Mouse (Mus musculus): ENCODE results near the gene Dnajb4. TPM values are rescaled to one million over a fixed set of nuclear protein-coding genes. Genes with fewer than 3 reads are reported as not detected.
"Not testable (repeated sequence)": the region's sequence is repeated elsewhere in the genome, so short reads cannot be mapped to it uniquely, and the experiment has no call there.

The Dnajb4 gene
- 53.0 and 56.3 TPM in 2 replicates for polyA plus RNA-seq (2016; fragmentation: Nextera tagmentation; extraction: Ambion mirVana)

DNA sequence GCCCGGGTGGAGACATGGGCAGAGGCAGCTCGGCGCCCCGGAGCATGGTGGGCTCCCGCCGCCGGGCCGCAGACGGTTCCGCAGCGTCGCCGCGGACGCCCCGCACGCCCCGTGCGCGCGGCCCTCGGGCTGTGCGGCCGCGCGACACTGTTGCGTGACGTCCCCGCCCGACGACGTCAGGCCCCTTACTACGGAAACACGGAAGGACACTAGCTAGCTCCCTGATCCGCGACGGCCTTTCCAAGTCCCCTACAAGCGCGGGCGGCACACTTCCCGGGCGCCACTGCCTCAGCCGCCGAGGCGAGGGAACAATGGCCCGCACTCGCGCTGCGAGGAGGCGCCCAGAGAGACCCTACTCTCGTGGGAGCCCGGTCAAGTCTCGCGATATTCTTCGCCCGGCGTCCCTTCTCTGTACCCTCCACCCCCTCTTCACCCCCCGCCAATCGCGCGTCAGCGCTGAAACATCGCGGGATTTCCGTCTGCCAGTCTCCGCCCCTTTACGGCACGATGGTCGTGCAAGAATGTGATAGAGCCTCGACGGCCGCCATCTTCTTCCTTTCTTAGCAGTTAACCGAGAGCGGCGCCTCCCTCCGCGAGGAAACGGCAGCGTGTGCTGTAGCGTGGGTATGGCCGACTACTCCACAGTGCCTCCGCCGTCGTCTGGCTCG is at the start of gene Dnajb4, which contains the start of gene Fubp1:
TSS of gene Dnajb4 (minus strand) at position 336 of the 668 bp plus-strand sequence.
TSS of gene Fubp1 (plus strand) at position 456 of the 668 bp plus-strand sequence.
- Histone ChIP-seq H3K9me3 (replicated peaks) (no peaks in the 10 kb centered on the region), H3K4me3 (peak within 1 kb of the TSS; percentile 97), H3K27ac (ENCODE audit: poor library complexity, severe bottlenecking) (peak within 1 kb of the TSS; percentile 100), H3K27me3 (replicated peaks) (no peaks in the 10 kb centered on the region), H3K4me2 (peak within 1 kb of the TSS; percentile 83), H3K4me1 (replicated peaks) (peaks cover 20% of the 10 kb centered on the region), H3K36me3 (peaks cover 3% of the 10 kb centered on the region; the same call in 1 of the 2 replicates), H3K9ac (peak within 1 kb of the TSS; percentile 100)
- ATAC-seq (ENCODE audit: insufficient number of reproducible peaks, low FRiP score) = peak; percentile 96
- under 1% methylated on average over 85 of the region's 85 CpGs for WGBS

DNA sequence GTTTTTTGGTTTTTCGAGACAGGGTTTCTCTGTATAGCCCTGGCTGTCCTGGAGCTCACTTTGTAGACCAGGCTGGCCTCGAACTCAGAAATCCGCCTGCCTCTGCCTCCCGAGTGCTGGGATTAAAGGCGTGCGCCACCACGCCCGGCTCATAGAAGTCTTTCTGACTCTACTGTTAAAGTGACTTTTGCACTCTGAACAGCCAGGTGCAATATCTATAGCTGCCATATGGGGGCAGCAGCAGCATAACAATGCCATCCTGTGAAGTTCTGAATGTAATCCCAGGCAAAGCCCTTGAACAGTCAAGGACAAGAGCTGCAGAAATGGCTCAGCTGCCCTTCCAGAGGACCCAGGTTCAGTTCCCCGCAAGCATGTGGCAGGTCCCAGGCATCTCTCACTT is 49.3 kb upstream of the Dnajb4 start:
- H3K9me3 ChIP-seq (replicated peaks); H3K27me3 ChIP-seq (replicated peaks); H3K36me3 ChIP-seq: not testable (repeated sequence)
- Histone ChIP-seq H3K4me3 (0 out of 2 replicates have a peak overlapping the region, but pooled peaks have one; percentile 13), H3K4me1 (replicated peaks) (peaks cover 47% of the 10 kb centered on the region), H3K4me2 (peak overlapping the region; percentile 5), H3K9ac (peak overlapping the region; percentile 19; the same call in 1 of the 2 replicates), H3K27ac (ENCODE audit: poor library complexity, severe bottlenecking) (peak overlapping the region; percentile 82)
- ATAC-seq (ENCODE audit: insufficient number of reproducible peaks, low FRiP score) = 0 out of 2 replicates have a peak, but pooled peaks have one; percentile 50
- 26% methylated on average over 8 of the region's 9 CpGs for WGBS

DNA sequence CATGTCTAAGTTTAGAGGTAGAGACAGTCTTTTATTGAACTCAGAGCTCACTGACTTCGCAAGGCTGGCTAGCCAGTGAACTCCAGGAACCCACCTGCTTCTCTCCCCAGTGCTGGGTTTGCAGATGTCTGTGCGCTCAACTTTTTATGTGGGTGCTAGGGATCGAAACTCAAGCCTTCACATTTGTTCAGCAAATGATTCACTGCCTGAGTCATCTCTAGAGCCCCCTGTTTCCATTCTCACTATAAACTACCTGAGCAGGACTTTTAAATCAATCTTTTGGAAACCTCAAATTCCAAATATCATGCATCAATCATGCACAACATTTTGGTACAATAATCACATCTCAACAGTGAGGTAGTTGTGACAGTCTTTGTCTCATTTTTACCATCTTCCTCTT is 47.4 kb upstream of the Dnajb4 start:
- Histone ChIP-seq H3K9ac (0 out of 2 replicates have a peak overlapping the region, but pooled peaks have one; percentile 23), H3K4me2 (0 out of 2 replicates have a peak overlapping the region, but pooled peaks have one; percentile 2), H3K4me3 (no peak overlapping the region), H3K4me1 (replicated peaks) (peaks cover 39% of the 10 kb centered on the region), H3K27me3 (replicated peaks) (no peaks in the 10 kb centered on the region), H3K36me3 (peaks cover 22% of the 10 kb centered on the region), H3K27ac (ENCODE audit: poor library complexity, severe bottlenecking) (peak overlapping the region; percentile 34; the same call in 1 of the 2 replicates), H3K9me3 (replicated peaks) (no peaks in the 10 kb centered on the region)
- no peak for ATAC-seq (ENCODE audit: insufficient number of reproducible peaks, low FRiP score)
- 82% methylated on average over 3 of the region's 3 CpGs for WGBS

DNA sequence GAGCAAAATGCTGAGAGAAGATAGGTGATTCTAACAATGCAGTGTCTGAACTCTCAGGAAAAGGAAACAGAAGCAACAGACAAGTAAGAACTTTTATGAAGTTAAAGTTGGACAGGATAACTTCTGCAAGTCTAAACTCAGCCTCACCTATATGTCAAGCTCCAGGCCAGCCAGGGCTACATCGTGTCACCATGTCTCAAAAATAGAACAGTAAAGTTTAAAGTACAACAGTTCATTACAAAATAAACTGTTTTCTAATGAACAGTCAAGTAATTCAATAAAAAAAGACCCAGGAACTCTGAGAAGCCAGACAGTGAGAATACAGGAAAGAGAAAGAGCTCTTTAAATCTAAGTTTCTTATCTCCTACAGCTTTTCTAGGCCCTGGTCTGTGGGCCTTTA is 40.4 kb upstream of the Dnajb4 start:
- H3K27ac ChIP-seq (ENCODE audit: poor library complexity, severe bottlenecking) = no peak overlapping the region
- WGBS = 80% methylated on average over 1 of the region's 1 CpGs
- H3K9me3 ChIP-seq (replicated peaks) = no peaks in the 10 kb centered on the region
- H3K4me3 ChIP-seq = no peak overlapping the region
- ATAC-seq (ENCODE audit: insufficient number of reproducible peaks, low FRiP score) = no peak
- no peak overlapping the region for H3K9ac ChIP-seq
- no peaks in the 10 kb centered on the region for H3K27me3 ChIP-seq (replicated peaks)
- no peaks in the 10 kb centered on the region; the same call in 1 of the 2 replicates for H3K4me1 ChIP-seq (replicated peaks)
- H3K4me2 ChIP-seq = no peak overlapping the region
- H3K36me3 ChIP-seq = peaks cover 57% of the 10 kb centered on the region

DNA sequence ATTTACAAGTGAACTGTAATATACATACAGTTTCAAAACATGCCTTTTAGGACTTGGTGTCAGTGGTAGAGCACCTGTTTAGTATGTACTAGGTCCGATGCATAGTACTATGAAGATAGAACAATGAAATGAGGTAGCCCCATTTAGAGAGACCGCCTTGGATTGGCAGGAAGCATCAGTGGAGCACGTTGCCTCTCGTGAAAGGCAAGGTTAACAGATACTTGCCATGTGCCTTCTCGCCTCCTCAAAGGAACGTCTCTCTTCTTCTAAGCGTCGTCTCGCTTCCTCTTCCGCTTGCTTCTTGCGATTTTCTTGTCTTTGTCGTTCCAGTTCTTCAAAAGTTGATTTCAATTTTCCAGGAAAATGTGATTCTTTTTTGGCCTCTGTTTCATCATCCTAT is 37.6 kb upstream of the Dnajb4 start:
- H3K36me3 ChIP-seq = peaks cover 49% of the 10 kb centered on the region
- no peak overlapping the region for H3K9ac ChIP-seq
- H3K27ac ChIP-seq (ENCODE audit: poor library complexity, severe bottlenecking) = no peak overlapping the region
- no peak for ATAC-seq (ENCODE audit: insufficient number of reproducible peaks, low FRiP score)
- no peaks in the 10 kb centered on the region for H3K9me3 ChIP-seq (replicated peaks)
- no peaks in the 10 kb centered on the region for H3K27me3 ChIP-seq (replicated peaks)
- H3K4me3 ChIP-seq = no peak overlapping the region
- no peaks in the 10 kb centered on the region for H3K4me1 ChIP-seq (replicated peaks)
- 81% methylated on average over 12 of the region's 12 CpGs for WGBS
- no peak overlapping the region for H3K4me2 ChIP-seq

DNA sequence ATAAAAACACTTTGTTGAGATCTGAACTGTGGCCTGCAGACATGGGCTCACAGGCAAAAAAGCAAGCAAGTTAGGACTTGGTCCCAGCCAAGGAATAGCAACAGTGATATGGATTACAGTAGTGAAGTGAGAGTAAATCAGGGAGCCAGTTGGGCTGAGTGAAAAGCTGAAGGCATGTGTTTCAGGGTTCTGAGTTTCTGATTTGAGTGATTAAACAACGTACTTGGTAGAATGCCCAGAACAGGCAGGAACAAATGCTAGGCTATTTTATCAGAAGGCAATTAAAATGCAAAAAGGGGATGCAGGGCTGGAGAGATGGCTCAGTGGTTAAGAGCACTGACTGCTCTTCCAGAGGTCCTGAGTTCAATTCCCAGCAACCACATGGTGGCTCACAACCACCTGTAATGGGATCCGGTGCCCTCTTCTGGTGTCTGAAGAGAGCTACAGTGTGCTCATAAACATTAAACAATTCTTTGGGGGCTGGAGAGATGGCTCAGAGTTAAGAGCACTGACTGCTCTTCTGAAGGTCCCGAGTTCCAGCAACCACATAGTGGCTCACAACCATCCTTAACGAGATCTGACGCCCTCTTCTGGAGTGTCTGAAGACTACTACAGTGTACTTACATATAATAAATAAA is 35.3 kb upstream of the Dnajb4 start:
- no peak overlapping the region for H3K4me3 ChIP-seq
- H3K4me1 ChIP-seq (replicated peaks) = no peaks in the 10 kb centered on the region
- no peak overlapping the region for H3K9ac ChIP-seq
- H3K27ac ChIP-seq (ENCODE audit: poor library complexity, severe bottlenecking) = no peak overlapping the region
- H3K4me2 ChIP-seq = no peak overlapping the region
- WGBS = 70% methylated on average over 5 of the region's 5 CpGs
- no peaks in the 10 kb centered on the region for H3K9me3 ChIP-seq (replicated peaks)
- peaks cover 58% of the 10 kb centered on the region for H3K36me3 ChIP-seq
- ATAC-seq (ENCODE audit: insufficient number of reproducible peaks, low FRiP score) = no peak
- H3K27me3 ChIP-seq (replicated peaks) = no peaks in the 10 kb centered on the region

DNA sequence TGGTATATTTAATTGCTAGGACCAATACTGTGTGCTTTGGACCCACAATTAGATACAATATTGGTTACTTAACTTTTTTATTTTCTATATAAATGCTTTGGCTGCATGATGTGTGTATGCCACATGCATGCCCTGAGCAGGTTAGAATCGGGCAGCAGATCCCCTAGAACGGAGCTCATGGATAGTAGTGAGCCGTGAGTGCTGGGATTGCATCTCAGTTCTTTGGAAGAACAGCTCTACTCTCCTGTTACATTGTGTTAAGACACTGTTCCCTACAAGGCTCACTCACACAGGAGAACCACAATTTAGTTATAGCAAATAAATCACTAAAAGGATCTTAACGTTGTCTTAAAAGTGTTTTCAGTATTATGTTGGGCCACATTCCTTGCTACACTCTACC is 33.2 kb upstream of the Dnajb4 start:
- no peak overlapping the region for H3K27ac ChIP-seq (ENCODE audit: poor library complexity, severe bottlenecking)
- H3K4me3 ChIP-seq = no peak overlapping the region
- no peak overlapping the region for H3K9ac ChIP-seq
- ATAC-seq (ENCODE audit: insufficient number of reproducible peaks, low FRiP score) = no peak
- H3K36me3 ChIP-seq = peaks cover 59% of the 10 kb centered on the region
- no peaks in the 10 kb centered on the region for H3K27me3 ChIP-seq (replicated peaks)
- no peaks in the 10 kb centered on the region for H3K4me1 ChIP-seq (replicated peaks)
- H3K9me3 ChIP-seq (replicated peaks) = no peaks in the 10 kb centered on the region
- no peak overlapping the region for H3K4me2 ChIP-seq
- 78% methylated on average over 4 of the region's 4 CpGs for WGBS

DNA sequence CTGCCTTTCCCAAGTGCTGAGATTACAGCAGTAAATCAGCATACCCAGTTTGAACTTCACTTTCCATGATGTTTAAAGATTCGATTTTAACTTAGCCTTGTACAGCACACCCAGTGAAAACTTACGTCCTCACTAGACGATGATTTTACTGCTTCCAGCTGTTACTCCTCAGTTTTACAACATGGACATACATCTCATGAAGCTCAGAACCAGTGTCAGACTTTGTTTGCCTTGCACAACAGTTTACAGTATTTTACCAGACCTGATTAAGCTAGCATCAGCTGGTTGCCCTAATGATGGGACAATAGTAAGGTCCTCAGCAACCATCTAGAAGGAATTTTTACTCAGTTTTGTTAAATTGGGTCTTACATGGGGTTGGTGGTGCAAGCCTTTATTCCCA is 31.0 kb upstream of the Dnajb4 start:
- H3K36me3 ChIP-seq = peaks cover 53% of the 10 kb centered on the region
- WGBS = 83% methylated on average over 3 of the region's 3 CpGs

DNA sequence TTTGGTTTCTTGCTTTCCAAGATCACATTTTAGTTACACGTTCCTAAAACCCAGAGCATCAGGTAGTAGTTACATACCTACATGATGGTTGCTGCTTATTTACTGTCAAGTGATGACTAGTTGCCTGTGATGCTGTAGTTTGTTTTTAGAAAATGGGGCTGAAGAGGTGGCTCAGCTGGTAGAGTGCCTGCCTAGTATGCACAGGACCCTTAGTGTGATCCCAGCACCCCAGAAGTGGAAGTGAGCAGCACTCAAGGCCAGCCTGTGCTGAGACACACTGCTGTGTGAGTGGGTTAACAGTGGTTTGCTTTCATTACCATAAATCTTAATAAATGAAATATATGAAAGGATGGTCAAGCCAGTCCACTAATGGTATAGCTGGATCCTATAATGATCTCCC is 29.5 kb upstream of the Dnajb4 start:
- no peak overlapping the region for H3K27ac ChIP-seq (ENCODE audit: poor library complexity, severe bottlenecking)
- no peak overlapping the region for H3K9ac ChIP-seq
- H3K4me1 ChIP-seq (replicated peaks) = no peaks in the 10 kb centered on the region
- H3K36me3 ChIP-seq = peaks cover 49% of the 10 kb centered on the region
- no peaks in the 10 kb centered on the region for H3K27me3 ChIP-seq (replicated peaks)
- no peaks in the 10 kb centered on the region for H3K9me3 ChIP-seq (replicated peaks)
- 81% methylated on average over 1 of the region's 1 CpGs for WGBS
- no peak overlapping the region for H3K4me3 ChIP-seq
- ATAC-seq (ENCODE audit: insufficient number of reproducible peaks, low FRiP score) = no peak
- no peak overlapping the region for H3K4me2 ChIP-seq

More for the DNA sequence above, 31.0 kb upstream of the Dnajb4 start:
- Histone ChIP-seq H3K4me1 (replicated peaks) (no peaks in the 10 kb centered on the region), H3K9me3 (replicated peaks) (no peaks in the 10 kb centered on the region), H3K27me3 (replicated peaks) (no peaks in the 10 kb centered on the region), H3K4me2 (no peak overlapping the region), H3K27ac (ENCODE audit: poor library complexity, severe bottlenecking) (no peak overlapping the region), H3K4me3 (no peak overlapping the region), H3K9ac (no peak overlapping the region)
- no peak for ATAC-seq (ENCODE audit: insufficient number of reproducible peaks, low FRiP score)

DNA sequence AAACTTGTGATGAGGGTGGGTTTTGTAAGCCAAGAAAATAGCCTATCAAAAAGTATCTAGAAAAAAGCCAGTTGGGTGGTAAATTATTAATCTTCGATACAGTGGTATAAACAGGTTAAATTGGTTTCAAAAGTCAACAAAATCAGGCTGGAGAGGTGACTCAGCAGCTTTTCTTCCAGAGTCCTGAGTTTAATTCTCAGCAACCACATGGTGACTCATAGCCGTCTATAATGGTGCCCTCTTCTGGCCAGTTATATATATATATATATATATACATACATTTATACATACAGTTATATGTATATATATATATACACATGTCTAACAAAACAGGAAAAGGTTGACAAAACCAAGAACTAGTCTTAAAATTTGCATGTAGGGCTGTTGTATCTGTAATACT is 28.7 kb upstream of the Dnajb4 start:
- H3K27me3 ChIP-seq (replicated peaks) = no peaks in the 10 kb centered on the region
- H3K4me1 ChIP-seq (replicated peaks) = no peaks in the 10 kb centered on the region
- no peak overlapping the region for H3K4me2 ChIP-seq
- WGBS = 60% methylated on average over 2 of the region's 2 CpGs
- H3K9me3 ChIP-seq (replicated peaks) = no peaks in the 10 kb centered on the region
- no peak overlapping the region for H3K4me3 ChIP-seq
- H3K27ac ChIP-seq (ENCODE audit: poor library complexity, severe bottlenecking) = no peak overlapping the region
- H3K9ac ChIP-seq = no peak overlapping the region
- no peak for ATAC-seq (ENCODE audit: insufficient number of reproducible peaks, low FRiP score)
- peaks cover 52% of the 10 kb centered on the region for H3K36me3 ChIP-seq

DNA sequence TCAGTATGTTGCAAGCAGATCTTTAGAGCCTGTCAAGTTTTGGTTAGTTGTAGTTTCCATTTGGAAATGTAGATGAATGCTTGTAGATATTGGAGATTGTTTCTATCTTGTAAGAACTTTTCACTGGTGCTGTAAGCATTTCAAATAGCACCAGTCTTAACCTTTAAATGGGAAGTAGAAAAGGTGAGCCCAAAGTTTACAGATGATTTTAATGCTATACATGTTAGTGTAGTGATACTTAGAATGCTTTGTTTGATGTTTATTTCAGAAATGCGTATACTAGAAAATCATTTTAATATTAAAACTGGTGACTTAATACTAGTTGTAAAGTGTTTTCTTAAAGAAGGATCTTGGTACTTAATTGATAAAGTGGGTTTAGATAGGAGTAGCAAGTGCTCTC is 25.7 kb upstream of the Dnajb4 start:
- ATAC-seq (ENCODE audit: insufficient number of reproducible peaks, low FRiP score) = no peak
- Histone ChIP-seq H3K4me2 (no peak overlapping the region), H3K36me3 (peaks cover 43% of the 10 kb centered on the region), H3K27ac (ENCODE audit: poor library complexity, severe bottlenecking) (no peak overlapping the region), H3K4me3 (no peak overlapping the region), H3K4me1 (replicated peaks) (no peaks in the 10 kb centered on the region; the same call in none of the 2 replicates), H3K9ac (no peak overlapping the region), H3K9me3 (replicated peaks) (no peaks in the 10 kb centered on the region), H3K27me3 (replicated peaks) (no peaks in the 10 kb centered on the region)
- 97% methylated on average over 1 of the region's 1 CpGs for WGBS

Data from heart, embryonic 12.5 days (tissue).